Mouse (Mus musculus): Measurements from ENCODE around the gene Ccdc146.
A peak's percentile ranks its signal among the peaks of the same experiment; 100 is the strongest.

Ccdc146 gene

GRCm38 (mm10) chr5:21264352-21265021 is 160.0 kb downstream of the Ccdc146 start:
- no peak for DNase-seq (ENCODE audit: low read depth in 2 of 2, low spot score in 2 of 2)

- DNase-seq (ENCODE audit: low read depth in 2 of 2, low spot score in 2 of 2): no peak
Measured at GRCm38 (mm10) chr5:21263202-21264055, 161.0 kb downstream of the Ccdc146 start.

GRCm38 (mm10) chr5:21261202-21261844 is 163.2 kb downstream of the Ccdc146 start:
- no peak for DNase-seq (ENCODE audit: low read depth in 2 of 2, low spot score in 2 of 2)

GRCm38 (mm10) chr5:21260746-21261145 is 163.7 kb downstream of the Ccdc146 start:
- DNase-seq (ENCODE audit: low read depth in 2 of 2, low spot score in 2 of 2): no peak

- peak in 1 of 2 experiments; percentile 38 for DNase-seq (ENCODE audit: low read depth in 2 of 2, low spot score in 2 of 2)
Measured at GRCm38 (mm10) chr5:21257806-21258205, 166.7 kb downstream of the Ccdc146 start.

GRCm38 (mm10) chr5:21257126-21257525 is 167.4 kb downstream of the Ccdc146 start:
- DNase-seq (ENCODE audit: low read depth in 2 of 2, low spot score in 2 of 2): no peak

GRCm38 (mm10) chr5:21255551-21256132 is 168.8 kb downstream of the Ccdc146 start:
- peak; percentile 34 to 47 for DNase-seq (ENCODE audit: low read depth in 2 of 2, low spot score in 2 of 2)

GRCm38 (mm10) chr5:21254731-21255525 is 169.5 kb downstream of the Ccdc146 start:
- no peak for DNase-seq (ENCODE audit: low read depth in 2 of 2, low spot score in 2 of 2)

- DNase-seq (ENCODE audit: low read depth in 2 of 2, low spot score in 2 of 2): no peak
Measured at GRCm38 (mm10) chr5:21248834-21249233, 175.6 kb downstream of the Ccdc146 start.

GRCm38 (mm10) chr5:21247916-21248315 is 176.6 kb downstream of the Ccdc146 start:
- DNase-seq (ENCODE audit: low read depth in 2 of 2, low spot score in 2 of 2): no peak

- DNase-seq (ENCODE audit: low read depth in 2 of 2, low spot score in 2 of 2): no peak
Measured at GRCm38 (mm10) chr5:21246794-21247193, 177.7 kb downstream of the Ccdc146 start.

GRCm38 (mm10) chr5:21245241-21245640 is 179.2 kb downstream of the Ccdc146 start:
- DNase-seq (ENCODE audit: low read depth in 2 of 2, low spot score in 2 of 2): no peak

GRCm38 (mm10) chr5:21244575-21244974 is 179.9 kb downstream of the Ccdc146 start:
- DNase-seq (ENCODE audit: low read depth in 2 of 2, low spot score in 2 of 2): no peak

Measured in CD8-positive naive resting alpha-beta T cell, adult 2 months (primary cell).